Mouse (Mus musculus): ENCODE results near the gene T2.
A peak's percentile ranks its signal among the peaks of the same experiment; 100 is the strongest.
"Not testable (repeated sequence)": the region's sequence is repeated elsewhere in the genome, so short reads cannot be mapped to it uniquely, and the experiment has no call there.

T2 gene

DNA sequence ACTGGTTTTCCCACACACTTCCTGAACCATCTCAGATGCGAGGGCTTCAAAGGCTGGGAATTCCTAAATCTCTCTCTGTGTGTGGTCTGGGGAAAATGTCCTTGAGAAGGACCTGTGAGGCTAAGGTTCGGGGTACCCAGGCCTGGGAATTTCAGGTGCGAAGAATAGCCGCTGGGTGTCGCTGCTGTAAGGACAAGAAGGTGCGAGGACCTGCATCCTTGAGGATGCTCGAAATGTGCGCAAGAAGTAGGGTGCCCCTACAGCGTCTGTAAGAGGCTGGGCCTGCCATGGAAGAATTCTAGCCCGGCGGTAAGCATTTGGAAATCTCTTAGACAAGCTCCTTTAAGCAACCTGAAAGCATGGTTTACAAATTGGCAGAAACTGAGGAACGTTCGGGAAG is 32.7 kb downstream of the T2 start:
- DNase-seq (ENCODE audit: low read depth, low spot score): peak; percentile 46

GRCm38 (mm10) chr17:8388990-8389789 is 33.4 kb downstream of the T2 start:
- Histone ChIP-seq H3K36me3 (ENCODE audit: control insufficient read depth, insufficient read depth, low read length, poor library complexity, severe bottlenecking) (no peaks in the 10 kb centered on the region), H3K27me3 (ENCODE audit: control insufficient read depth, insufficient read depth, low read length, poor library complexity, severe bottlenecking) (no peaks in the 10 kb centered on the region)
- peak; percentile 22 for DNase-seq (ENCODE audit: low read depth, low spot score)

More for the DNA sequence above, 32.7 kb downstream of the T2 start:
- H3K36me3 ChIP-seq (ENCODE audit: control insufficient read depth, insufficient read depth, low read length, poor library complexity, severe bottlenecking): no peaks in the 10 kb centered on the region
- no peaks in the 10 kb centered on the region for H3K27me3 ChIP-seq (ENCODE audit: control insufficient read depth, insufficient read depth, low read length, poor library complexity, severe bottlenecking)

GRCm38 (mm10) chr17:8389790-8390095 is 34.0 kb downstream of the T2 start:
- Histone ChIP-seq H3K27me3 (ENCODE audit: control insufficient read depth, insufficient read depth, low read length, poor library complexity, severe bottlenecking) (no peaks in the 10 kb centered on the region), H3K36me3 (ENCODE audit: control insufficient read depth, insufficient read depth, low read length, poor library complexity, severe bottlenecking) (no peaks in the 10 kb centered on the region)
- no peak for DNase-seq (ENCODE audit: low read depth, low spot score)

DNA sequence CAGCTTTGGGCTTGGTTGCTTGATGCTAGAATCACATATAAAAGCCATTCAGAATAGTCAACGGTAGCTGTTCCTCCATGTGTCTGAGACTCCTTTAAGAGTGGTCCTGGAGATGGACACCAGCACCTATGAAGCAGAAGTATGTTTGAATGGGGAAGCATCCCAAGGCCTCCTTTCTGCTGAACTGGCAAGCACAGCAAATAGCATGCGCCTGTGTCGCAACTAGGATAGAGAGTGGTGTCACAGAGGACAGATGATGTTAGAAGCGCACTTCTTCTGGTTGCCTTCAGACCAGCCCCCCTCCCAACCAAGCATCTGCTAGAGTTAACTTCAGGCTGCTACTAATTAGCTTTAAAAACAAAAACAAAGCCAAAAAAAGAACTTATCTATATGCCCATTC is 34.7 kb downstream of the T2 start:
- Histone ChIP-seq H3K27me3 (ENCODE audit: control insufficient read depth, insufficient read depth, low read length, poor library complexity, severe bottlenecking) (no peaks in the 10 kb centered on the region), H3K36me3 (ENCODE audit: control insufficient read depth, insufficient read depth, low read length, poor library complexity, severe bottlenecking) (no peaks in the 10 kb centered on the region)
- DNase-seq (ENCODE audit: low read depth, low spot score): no peak

- no peak for DNase-seq (ENCODE audit: low read depth, low spot score)
- H3K36me3 ChIP-seq (ENCODE audit: control insufficient read depth, insufficient read depth, low read length, poor library complexity, severe bottlenecking): no peaks in the 10 kb centered on the region
- H3K27me3 ChIP-seq (ENCODE audit: control insufficient read depth, insufficient read depth, low read length, poor library complexity, severe bottlenecking): no peaks in the 10 kb centered on the region
These were observed 40.6 kb downstream of the T2 start for GRCm38 (mm10) chr17:8396371-8396770.

DNA sequence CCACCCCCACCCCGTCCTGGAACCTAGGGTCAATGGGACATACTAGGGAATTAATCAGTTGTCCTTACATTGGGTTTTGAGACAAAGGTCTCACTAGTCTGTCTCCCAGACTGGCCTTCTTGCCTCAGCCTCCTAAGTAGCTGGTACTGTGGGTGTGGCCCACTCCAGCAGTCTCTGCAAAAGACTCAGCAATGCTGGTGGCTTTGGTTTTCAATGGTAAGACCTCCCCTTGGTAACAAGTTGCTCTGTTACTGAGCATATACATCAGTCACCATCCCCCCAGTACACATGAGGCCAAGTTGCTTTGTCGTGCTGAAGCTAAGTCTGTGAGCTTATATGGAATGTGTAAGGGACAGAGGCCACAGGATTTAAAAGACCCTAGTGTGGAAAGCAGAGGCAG is 42.2 kb downstream of the T2 start:
- Histone ChIP-seq H3K27me3 (ENCODE audit: control insufficient read depth, insufficient read depth, low read length, poor library complexity, severe bottlenecking) (no peaks in the 10 kb centered on the region), H3K36me3 (ENCODE audit: control insufficient read depth, insufficient read depth, low read length, poor library complexity, severe bottlenecking) (no peaks in the 10 kb centered on the region)
- DNase-seq (ENCODE audit: low read depth, low spot score): no peak

DNA sequence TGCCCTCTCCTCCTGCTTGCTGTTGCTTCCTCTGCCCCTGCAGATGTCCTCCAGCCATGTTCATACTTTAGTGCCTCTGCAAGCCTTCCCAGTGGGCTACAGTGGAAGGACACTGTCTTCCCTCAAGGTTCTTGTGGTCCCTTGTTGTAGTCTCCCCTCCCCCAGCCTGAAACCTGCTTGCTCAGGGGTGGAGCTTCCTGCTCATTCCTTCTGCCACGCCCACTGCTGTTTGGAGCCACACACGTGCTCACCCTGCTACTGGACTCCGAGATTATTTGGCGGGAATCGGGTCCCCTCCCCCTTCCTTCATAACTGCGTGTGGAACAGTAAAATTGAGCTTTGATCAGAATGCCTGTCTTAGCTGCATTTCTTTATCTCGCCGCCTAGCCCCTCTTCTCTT is 48.1 kb downstream of the T2 start:
- not testable (repeated sequence) for H3K36me3 ChIP-seq (ENCODE audit: control insufficient read depth, insufficient read depth, low read length, poor library complexity, severe bottlenecking); DNase-seq (ENCODE audit: low read depth, low spot score); H3K27me3 ChIP-seq (ENCODE audit: control insufficient read depth, insufficient read depth, low read length, poor library complexity, severe bottlenecking)

DNA sequence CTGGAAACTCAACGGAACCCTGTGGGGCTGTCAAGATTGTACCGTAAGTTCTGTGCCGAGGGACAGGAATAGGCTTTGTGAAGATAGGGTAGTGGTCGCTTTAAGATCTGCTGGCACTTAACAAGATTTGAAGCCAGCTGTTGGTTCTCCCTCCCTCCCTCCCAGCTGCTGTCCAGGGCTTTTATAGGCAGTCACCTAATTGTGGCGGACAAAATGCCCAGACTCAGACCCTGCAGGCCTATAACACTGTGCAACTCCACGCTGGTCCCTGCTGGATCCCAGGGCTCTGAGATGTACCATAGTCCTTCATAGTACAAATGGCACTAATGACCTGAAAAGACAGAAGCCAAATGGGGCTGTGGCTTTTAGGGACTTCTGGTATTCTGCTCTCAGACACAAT is 50.5 kb downstream of the T2 start:
- no peak for DNase-seq (ENCODE audit: low read depth, low spot score)
- no peaks in the 10 kb centered on the region for H3K27me3 ChIP-seq (ENCODE audit: control insufficient read depth, insufficient read depth, low read length, poor library complexity, severe bottlenecking)
- H3K36me3 ChIP-seq (ENCODE audit: control insufficient read depth, insufficient read depth, low read length, poor library complexity, severe bottlenecking): no peaks in the 10 kb centered on the region

DNA sequence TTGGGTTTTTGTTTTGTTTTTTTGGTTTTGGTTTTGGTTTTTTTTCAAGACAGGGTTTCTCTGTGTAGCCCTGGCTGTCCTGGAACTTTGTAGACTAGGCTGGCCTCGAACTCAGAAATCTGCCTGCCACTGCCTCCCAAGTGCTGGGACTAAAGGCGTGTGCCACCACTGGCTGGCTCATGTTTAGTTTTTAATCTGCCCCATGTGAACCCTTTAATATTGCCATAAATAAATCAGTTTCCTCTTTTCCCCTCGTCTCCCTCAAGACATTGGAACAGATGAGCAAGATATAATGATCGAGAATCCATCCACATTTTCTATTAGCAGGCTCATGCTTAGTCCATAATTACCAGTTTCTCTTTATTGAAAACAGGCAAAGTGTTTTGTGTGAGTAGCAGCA is 52.2 kb downstream of the T2 start:
- H3K36me3 ChIP-seq (ENCODE audit: control insufficient read depth, insufficient read depth, low read length, poor library complexity, severe bottlenecking); H3K27me3 ChIP-seq (ENCODE audit: control insufficient read depth, insufficient read depth, low read length, poor library complexity, severe bottlenecking); DNase-seq (ENCODE audit: low read depth, low spot score): not testable (repeated sequence)

DNA sequence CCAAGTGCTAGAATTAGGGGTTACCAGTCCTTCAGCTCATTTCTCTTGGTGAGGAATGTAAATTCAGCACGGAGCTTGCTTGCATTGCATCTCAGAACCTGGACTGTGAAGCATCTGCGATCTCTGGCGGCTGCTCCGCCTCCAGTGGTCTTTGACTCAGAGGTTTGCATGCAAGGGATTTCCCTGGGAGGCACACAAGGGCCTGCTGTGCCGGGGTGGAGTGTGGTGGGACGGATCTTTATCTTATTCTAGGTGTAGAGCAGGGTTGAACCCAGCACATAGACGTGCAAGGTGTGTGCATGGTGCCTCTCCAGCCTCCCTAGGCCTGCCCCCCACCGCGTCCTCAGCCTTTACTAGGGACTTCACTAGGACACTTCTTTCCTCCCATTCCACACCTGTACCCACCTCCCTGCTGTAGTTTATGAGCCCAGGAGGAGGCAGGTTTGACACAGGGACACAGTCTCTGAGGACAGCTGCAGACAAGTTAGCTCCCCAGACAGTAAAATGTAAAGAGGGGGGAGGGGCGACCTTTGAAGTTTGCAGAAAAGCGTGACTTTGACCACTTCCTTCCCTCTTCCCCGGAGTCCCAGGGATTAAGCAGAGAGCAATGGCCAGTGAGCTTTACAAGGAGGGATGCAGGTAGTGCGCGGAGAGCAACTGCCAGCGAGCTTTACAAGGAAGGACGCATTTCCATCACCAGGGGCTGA is 53.0 kb downstream of the T2 start:
- no peaks in the 10 kb centered on the region for H3K27me3 ChIP-seq (ENCODE audit: control insufficient read depth, insufficient read depth, low read length, poor library complexity, severe bottlenecking)
- H3K36me3 ChIP-seq (ENCODE audit: control insufficient read depth, insufficient read depth, low read length, poor library complexity, severe bottlenecking): no peaks in the 10 kb centered on the region
- DNase-seq (ENCODE audit: low read depth, low spot score): no peak

DNA sequence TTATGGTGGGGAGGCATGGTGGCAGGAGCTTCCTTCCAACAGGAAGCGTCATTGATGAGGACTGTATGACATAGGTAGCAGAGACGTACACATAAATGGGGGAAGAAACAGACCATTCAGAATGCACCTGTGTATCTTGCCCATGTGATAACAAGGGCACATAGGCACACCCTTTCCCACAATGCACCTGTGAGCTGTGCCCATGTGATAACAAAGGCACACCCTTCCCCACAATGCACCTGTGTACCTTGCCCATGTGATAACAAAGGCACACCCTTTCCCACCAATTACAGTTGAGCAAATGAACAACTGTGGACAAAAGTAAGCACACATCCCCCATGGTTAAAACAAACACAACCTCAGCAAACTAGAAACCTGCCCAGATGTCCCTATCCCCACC is 54.5 kb downstream of the T2 start:
- no peaks in the 10 kb centered on the region for H3K36me3 ChIP-seq (ENCODE audit: control insufficient read depth, insufficient read depth, low read length, poor library complexity, severe bottlenecking)
- no peaks in the 10 kb centered on the region for H3K27me3 ChIP-seq (ENCODE audit: control insufficient read depth, insufficient read depth, low read length, poor library complexity, severe bottlenecking)
- DNase-seq (ENCODE audit: low read depth, low spot score): no peak

GRCm38 (mm10) chr17:8413656-8414055 is 57.9 kb downstream of the T2 start:
- DNase-seq (ENCODE audit: low read depth, low spot score): no peak
- H3K36me3 ChIP-seq (ENCODE audit: control insufficient read depth, insufficient read depth, low read length, poor library complexity, severe bottlenecking): no peaks in the 10 kb centered on the region

DNA sequence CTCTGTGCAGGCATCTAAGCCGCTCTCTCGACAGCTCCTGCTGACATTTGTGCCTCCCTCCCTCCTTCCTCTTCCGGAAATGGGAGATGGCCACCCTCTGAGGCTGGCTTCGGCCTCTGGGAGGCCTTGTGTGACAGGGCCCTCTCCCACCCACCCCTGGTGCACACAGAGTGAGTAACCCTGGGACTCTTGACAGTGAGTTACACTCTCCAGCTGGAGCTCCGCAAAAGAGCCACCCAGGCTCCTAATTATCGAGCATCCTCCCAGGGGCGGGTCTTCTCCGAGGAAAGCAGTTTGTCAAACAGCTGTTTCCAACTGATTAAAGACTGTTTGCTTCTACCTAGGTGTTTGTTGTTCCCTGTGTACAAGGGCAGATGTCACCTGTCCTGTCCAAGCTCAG is 59.7 kb downstream of the T2 start:
- H3K36me3 ChIP-seq (ENCODE audit: control insufficient read depth, insufficient read depth, low read length, poor library complexity, severe bottlenecking): no peaks in the 10 kb centered on the region
- DNase-seq (ENCODE audit: low read depth, low spot score): no peak
- no peaks in the 10 kb centered on the region for H3K27me3 ChIP-seq (ENCODE audit: control insufficient read depth, insufficient read depth, low read length, poor library complexity, severe bottlenecking)

More at GRCm38 (mm10) chr17:8413656-8414055, 57.9 kb downstream of the T2 start:
- no peaks in the 10 kb centered on the region for H3K27me3 ChIP-seq (ENCODE audit: control insufficient read depth, insufficient read depth, low read length, poor library complexity, severe bottlenecking)

- Histone ChIP-seq H3K36me3 (ENCODE audit: control insufficient read depth, insufficient read depth, low read length, poor library complexity, severe bottlenecking) (no peaks in the 10 kb centered on the region), H3K27me3 (ENCODE audit: control insufficient read depth, insufficient read depth, low read length, poor library complexity, severe bottlenecking) (no peaks in the 10 kb centered on the region)
- DNase-seq (ENCODE audit: low read depth, low spot score): no peak
These were observed 61.1 kb downstream of the T2 start for GRCm38 (mm10) chr17:8416865-8417264.

- Histone ChIP-seq H3K27me3 (ENCODE audit: control insufficient read depth, insufficient read depth, low read length, poor library complexity, severe bottlenecking) (no peaks in the 10 kb centered on the region), H3K36me3 (ENCODE audit: control insufficient read depth, insufficient read depth, low read length, poor library complexity, severe bottlenecking) (no peaks in the 10 kb centered on the region)
- peak; percentile 18 for DNase-seq (ENCODE audit: low read depth, low spot score)
These were observed 64.9 kb downstream of the T2 start for GRCm38 (mm10) chr17:8420739-8421138.
